Mouse (Mus musculus): ENCODE data around the gene Mat1a.

- TF ChIP-seq CTCF (IDR thresholded peaks at IDR 0.05; ENCODE audit: borderline replicate concordance, control insufficient read depth, extremely low read depth, insufficient read depth, low read length, poor library complexity) (no peak), POLR2A (IDR thresholded peaks at IDR 0.05; ENCODE audit: control insufficient read depth, extremely low read depth, insufficient read depth, low read length, poor library complexity) (no peak)
These were observed 57.8 kb downstream of the Mat1a start for GRCm38 (mm10) chr14:41162663-41163062.
